Mouse (Mus musculus): Measurements from ENCODE around the gene Sars2. TPM values are rescaled to one million over a fixed set of nuclear protein-coding genes. Genes with fewer than 3 reads are reported as not detected.
A peak's percentile ranks its signal among the peaks of the same experiment; 100 is the strongest.
"Not testable (repeated sequence)": the region's sequence is repeated elsewhere in the genome, so short reads cannot be mapped to it uniquely, and the experiment has no call there.

Sars2 gene
- polyA plus RNA-seq, 1 experiment from 2014 or later = 8.5 TPM

GRCm38 (mm10) chr7:28697277-28697676 lies 44.5 kb upstream of the Sars2 start:
- DNase-seq (no peak), ATAC-seq (no peak)
- Histone ChIP-seq H3K27me3 (ENCODE audit: insufficient read depth, low read length) (peaks cover 21% of the 10 kb centered on the region), H3K36me3 (replicated peaks; ENCODE audit: insufficient read depth, low read length) (no peaks in the 10 kb centered on the region), H3K4me1 (ENCODE audit: insufficient read depth) (peaks cover 7% of the 10 kb centered on the region; the same call in 1 of the 2 replicates), H3K27ac (ENCODE audit: low read depth) (no peak overlapping the region), H3K9ac (replicated peaks) (no peak overlapping the region), H3K4me2 (ENCODE audit: low read depth, low read length) (no peak overlapping the region), H3K4me3 (ENCODE audit: low read depth, low read length) (no peak overlapping the region), H3K9me3 (ENCODE audit: low read length) (peaks cover 4% of the 10 kb centered on the region)
- no peak for TF ChIP-seq CTCF (IDR thresholded peaks at IDR 0.05; ENCODE audit: low read depth)
- WGBS (ENCODE audit: insufficient replicate concordance) = 79% methylated on average over 11 of the region's 11 CpGs

DNA sequence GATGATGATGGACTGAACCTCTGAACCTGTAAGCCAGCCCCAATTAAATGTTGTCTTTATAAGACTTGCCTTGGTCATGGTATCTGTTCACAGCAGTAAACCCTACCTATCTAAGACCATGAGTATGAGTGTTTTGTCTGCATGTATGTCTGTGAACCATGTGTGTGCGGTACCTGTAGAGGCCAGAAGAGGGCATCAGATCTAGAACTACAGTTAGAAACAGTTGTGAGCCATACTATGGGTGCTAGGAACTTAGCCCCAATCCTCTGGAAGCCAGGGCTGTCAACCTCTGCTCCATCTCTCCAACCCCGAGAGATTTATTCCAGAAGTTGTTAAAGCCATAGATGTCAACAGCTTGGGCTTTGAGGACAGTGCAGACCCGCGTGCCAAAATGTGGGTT lies 41.5 kb upstream of the Sars2 start:
- H3K9ac ChIP-seq (replicated peaks) = no peak overlapping the region
- H3K27ac ChIP-seq (ENCODE audit: low read depth) = no peak overlapping the region
- TF ChIP-seq EP300 (IDR thresholded peaks at IDR 0.05; ENCODE audit: low read depth) (no peak), CTCF (IDR thresholded peaks at IDR 0.05; ENCODE audit: low read depth) (no peak)
- H3K4me1 ChIP-seq (ENCODE audit: insufficient read depth) = no peaks in the 10 kb centered on the region
- H3K27me3 ChIP-seq (ENCODE audit: insufficient read depth, low read length) = no peaks in the 10 kb centered on the region
- H3K36me3 ChIP-seq (replicated peaks; ENCODE audit: insufficient read depth, low read length) = no peaks in the 10 kb centered on the region
- no peak overlapping the region for H3K4me3 ChIP-seq (ENCODE audit: low read depth, low read length)
- H3K4me2 ChIP-seq (ENCODE audit: low read depth, low read length) = no peak overlapping the region
- DNase-seq = no peak
- ATAC-seq = no peak
- 86% methylated on average over 4 of the region's 4 CpGs for WGBS (ENCODE audit: insufficient replicate concordance)
- peaks cover 4% of the 10 kb centered on the region for H3K9me3 ChIP-seq (ENCODE audit: low read length)

DNA sequence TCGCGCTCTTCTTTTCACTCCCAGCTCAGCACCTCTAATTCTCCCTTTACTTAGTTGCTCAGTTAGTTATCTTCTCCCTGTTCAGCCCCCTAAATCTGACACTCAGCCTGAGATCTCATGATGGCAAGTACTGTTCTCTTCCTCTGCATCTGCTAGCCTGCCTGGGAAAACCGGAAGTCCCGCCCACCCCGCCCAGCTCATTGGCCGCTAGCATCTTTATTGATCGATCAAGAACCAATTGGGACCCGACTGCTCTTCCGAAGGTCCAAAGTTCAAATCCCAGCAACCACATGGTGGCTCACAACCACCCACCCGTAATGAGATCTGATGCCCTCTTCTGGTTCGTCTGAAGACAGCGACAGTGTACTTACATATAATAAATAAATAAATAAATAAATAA lies 40.5 kb upstream of the Sars2 start:
- not testable (repeated sequence) for ATAC-seq; H3K9ac ChIP-seq (replicated peaks); H3K27ac ChIP-seq (ENCODE audit: low read depth); H3K4me3 ChIP-seq (ENCODE audit: low read depth, low read length); H3K27me3 ChIP-seq (ENCODE audit: insufficient read depth, low read length); H3K36me3 ChIP-seq (replicated peaks; ENCODE audit: insufficient read depth, low read length); H3K9me3 ChIP-seq (ENCODE audit: low read length); H3K4me1 ChIP-seq (ENCODE audit: insufficient read depth); H3K4me2 ChIP-seq (ENCODE audit: low read depth, low read length); DNase-seq
- WGBS (ENCODE audit: insufficient replicate concordance) = 93% methylated on average over 12 of the region's 12 CpGs

GRCm38 (mm10) chr7:28702601-28703143 lies 39.1 kb upstream of the Sars2 start:
- no peak overlapping the region for H3K9ac ChIP-seq (replicated peaks)
- H3K9me3 ChIP-seq (ENCODE audit: low read length) = peaks cover 6% of the 10 kb centered on the region
- ATAC-seq (no peak), DNase-seq (no peak)
- TF ChIP-seq EP300 (IDR thresholded peaks at IDR 0.05; ENCODE audit: low read depth) (no peak), CTCF (IDR thresholded peaks at IDR 0.05; ENCODE audit: low read depth) (no peak)
- H3K4me3 ChIP-seq (ENCODE audit: low read depth, low read length) = no peak overlapping the region
- no peaks in the 10 kb centered on the region for H3K4me1 ChIP-seq (ENCODE audit: insufficient read depth)
- no peaks in the 10 kb centered on the region for H3K27me3 ChIP-seq (ENCODE audit: insufficient read depth, low read length)
- H3K4me2 ChIP-seq (ENCODE audit: low read depth, low read length) = no peak overlapping the region
- no peak overlapping the region for H3K27ac ChIP-seq (ENCODE audit: low read depth)
- WGBS (ENCODE audit: insufficient replicate concordance) = 41% methylated on average over 9 of the region's 9 CpGs
- no peaks in the 10 kb centered on the region for H3K36me3 ChIP-seq (replicated peaks; ENCODE audit: insufficient read depth, low read length)

DNA sequence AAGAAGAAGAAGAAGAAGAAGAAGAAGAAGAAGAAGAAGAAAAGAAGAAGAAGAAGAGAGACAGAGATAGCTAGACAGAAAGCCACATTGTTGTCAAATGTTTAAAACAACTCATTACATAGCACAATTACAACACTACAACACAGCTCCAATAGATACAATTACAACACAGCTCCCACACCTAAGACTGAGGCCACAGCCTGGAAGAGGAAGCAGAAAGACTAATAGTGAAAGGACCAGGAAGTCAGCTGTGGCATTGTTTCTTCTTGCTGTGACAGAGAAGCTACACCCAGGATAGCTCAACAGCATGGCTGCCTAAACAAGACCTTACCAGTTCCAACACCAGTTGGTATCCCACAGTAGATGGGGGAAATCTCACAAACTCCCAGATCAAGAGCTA lies 32.3 kb upstream of the Sars2 start:
- H3K27me3 ChIP-seq (ENCODE audit: insufficient read depth, low read length) = no peaks in the 10 kb centered on the region
- H3K36me3 ChIP-seq (replicated peaks; ENCODE audit: insufficient read depth, low read length) = no peaks in the 10 kb centered on the region
- H3K4me1 ChIP-seq (ENCODE audit: insufficient read depth) = no peaks in the 10 kb centered on the region
- peaks cover 2% of the 10 kb centered on the region; the same call in 1 of the 2 replicates for H3K9me3 ChIP-seq (ENCODE audit: low read length)
- H3K27ac ChIP-seq (ENCODE audit: low read depth) = no peak overlapping the region
- ATAC-seq (no peak), DNase-seq (no peak)
- TF ChIP-seq CTCF (IDR thresholded peaks at IDR 0.05; ENCODE audit: low read depth) (no peak), EP300 (IDR thresholded peaks at IDR 0.05; ENCODE audit: low read depth) (no peak)
- no peak overlapping the region for H3K9ac ChIP-seq (replicated peaks)
- no peak overlapping the region for H3K4me2 ChIP-seq (ENCODE audit: low read depth, low read length)
- H3K4me3 ChIP-seq (ENCODE audit: low read depth, low read length) = no peak overlapping the region

- TF ChIP-seq EP300 (IDR thresholded peaks at IDR 0.05; ENCODE audit: low read depth) (no peak), CTCF (IDR thresholded peaks at IDR 0.05; ENCODE audit: low read depth) (peak; percentile 39)
- peaks cover 2% of the 10 kb centered on the region; the same call in 1 of the 2 replicates for H3K9me3 ChIP-seq (ENCODE audit: low read length)
- ATAC-seq (no peak), DNase-seq (no peak)
- no peak overlapping the region for H3K9ac ChIP-seq (replicated peaks)
- no peak overlapping the region for H3K27ac ChIP-seq (ENCODE audit: low read depth)
- H3K4me2 ChIP-seq (ENCODE audit: low read depth, low read length) = no peak overlapping the region
- no peaks in the 10 kb centered on the region for H3K36me3 ChIP-seq (replicated peaks; ENCODE audit: insufficient read depth, low read length)
- H3K27me3 ChIP-seq (ENCODE audit: insufficient read depth, low read length) = no peaks in the 10 kb centered on the region
- H3K4me1 ChIP-seq (ENCODE audit: insufficient read depth) = no peaks in the 10 kb centered on the region
- 65% methylated on average over 3 of the region's 3 CpGs for WGBS (ENCODE audit: insufficient replicate concordance)
- H3K4me3 ChIP-seq (ENCODE audit: low read depth, low read length) = no peak overlapping the region
Observed at GRCm38 (mm10) chr7:28710962-28711361, 30.8 kb upstream of the Sars2 start.

DNA sequence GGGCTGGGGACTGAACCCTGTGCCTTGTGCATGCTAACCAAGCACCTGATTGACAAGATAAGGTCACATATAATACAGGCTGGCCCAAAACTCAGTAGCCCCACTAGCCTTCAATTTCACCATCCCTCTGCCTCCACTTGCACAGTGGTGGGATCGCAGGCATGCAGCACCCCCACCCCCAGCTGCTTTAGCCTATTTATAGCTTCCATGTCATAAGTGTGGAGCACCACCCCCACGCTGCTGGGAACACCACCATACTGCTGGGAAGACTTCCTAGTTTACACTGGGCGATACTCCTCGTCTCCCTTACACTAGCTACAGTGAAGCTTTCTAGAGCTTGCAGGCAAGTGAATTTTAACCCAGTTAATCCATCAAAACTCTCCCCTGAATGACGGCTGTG lies 27.1 kb upstream of the Sars2 start:
- no peak overlapping the region for H3K4me3 ChIP-seq (ENCODE audit: low read depth, low read length)
- ATAC-seq (no peak), DNase-seq (no peak)
- H3K27me3 ChIP-seq (ENCODE audit: insufficient read depth, low read length) = no peaks in the 10 kb centered on the region
- TF ChIP-seq EP300 (IDR thresholded peaks at IDR 0.05; ENCODE audit: low read depth) (no peak), CTCF (IDR thresholded peaks at IDR 0.05; ENCODE audit: low read depth) (no peak)
- H3K9ac ChIP-seq (replicated peaks) = no peak overlapping the region
- H3K4me1 ChIP-seq (ENCODE audit: insufficient read depth) = peaks cover 4% of the 10 kb centered on the region; the same call in 1 of the 2 replicates
- 72% methylated on average over 5 of the region's 5 CpGs for WGBS (ENCODE audit: insufficient replicate concordance)
- H3K27ac ChIP-seq (ENCODE audit: low read depth) = no peak overlapping the region
- H3K36me3 ChIP-seq (replicated peaks; ENCODE audit: insufficient read depth, low read length) = no peaks in the 10 kb centered on the region
- no peaks in the 10 kb centered on the region for H3K9me3 ChIP-seq (ENCODE audit: low read length)
- no peak overlapping the region for H3K4me2 ChIP-seq (ENCODE audit: low read depth, low read length)

All from liver, postnatal 0 days (tissue).